Mouse (Mus musculus): ENCODE measurements around the gene Cdx2.

DNA sequence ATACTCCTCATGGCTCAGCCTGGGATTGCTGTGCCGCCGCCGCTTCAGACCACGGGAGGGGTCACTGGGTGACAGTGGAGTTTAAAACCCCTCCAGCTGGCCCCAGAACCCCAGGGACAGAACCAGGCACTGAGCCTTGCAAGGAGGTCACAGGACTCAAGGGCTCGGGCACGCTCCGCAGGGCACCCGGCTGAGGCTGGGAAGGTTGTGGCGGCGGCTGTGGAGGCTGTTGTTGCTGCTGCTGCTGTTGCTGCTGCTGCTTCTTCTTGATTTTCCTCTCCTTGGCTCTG, 5.3 kb downstream of the Cdx2 start:
- no peak for TF ChIP-seq CTCF (IDR thresholded peaks at IDR 0.05; ENCODE audit: low read depth)
- no peak for TF ChIP-seq EP300 (IDR thresholded peaks at IDR 0.05; ENCODE audit: low read depth)
